Mouse (Mus musculus) embryonic facial prominence, embryonic 11.5 days (tissue): ENCODE measurements at regions not wholly inside any gene's neighbourhood (a gene's known extent, or its start where the extent isn't known, plus 50 kb on each side); places are given as distances from the start of the nearest gene placed in this dataset.

Experiments
- ATAC-seq: fragments of 200-750 bp; cut with Nextera tagmentation; replicated peaks from 2 replicates; pipeline ENCODE4 v1.8.0; 2017; ENCODE audit warnings: low read depth; ENCODE audit not compliant: insufficient number of reproducible peaks, low FRiP score, low TSS enrichment
- DNase-seq: peaks from one replicate; pipeline ENCODE4 v3.0.0-alpha.2; 2015; ENCODE audit warnings: low spot score
- H3K27ac ChIP-seq: fragments of 300-500 bp; sonication (generic); replicated peaks from 2 replicates; pipeline ENCODE4 v1.5.1; 2014; ENCODE audit warnings: mild to moderate bottlenecking, low read depth, low read length, control low read depth
- H3K27me3 ChIP-seq: fragments of 300-500 bp; sonication (generic); 2 replicates; pipeline ENCODE4 v1.6.1; 2014; ENCODE audit warnings: mild to moderate bottlenecking, low read length, moderate library complexity, mixed read lengths; ENCODE audit not compliant: control insufficient read depth, insufficient read depth
- H3K36me3 ChIP-seq: fragments of 300-500 bp; sonication (generic); replicated peaks from 2 replicates; pipeline ENCODE4 v1.6.1; 2014; ENCODE audit warnings: low read depth, mild to moderate bottlenecking, low read length, moderate library complexity, mixed read lengths; ENCODE audit not compliant: control insufficient read depth, insufficient read depth
- H3K4me1 ChIP-seq: fragments of 300-500 bp; sonication (generic); 2 replicates; pipeline ENCODE4 v1.6.1; 2014; ENCODE audit warnings: low read length, mixed read lengths; ENCODE audit not compliant: control insufficient read depth, insufficient read depth
- H3K4me2 ChIP-seq: fragments of 300-500 bp; sonication (generic); 2 replicates; pipeline ENCODE4 v1.6.1; 2014; ENCODE audit warnings: low read depth, mild to moderate bottlenecking, control low read depth, low read length, moderate library complexity
- H3K4me3 ChIP-seq: fragments of 300-500 bp; sonication (generic); 2 replicates; pipeline ENCODE4 v1.5.1; 2014; ENCODE audit warnings: low read depth, low read length, control low read depth
- H3K9ac ChIP-seq: fragments of 300-500 bp; sonication (generic); replicated peaks from 2 replicates; pipeline ENCODE4 v1.6.1; 2014; ENCODE audit warnings: mild to moderate bottlenecking, control low read depth, low read length
- H3K9me3 ChIP-seq: fragments of 300-500 bp; sonication (generic); replicated peaks from 2 replicates; pipeline ENCODE4 v1.6.1; 2016; ENCODE audit warnings: mild to moderate bottlenecking, low read length, inconsistent platforms, mixed read lengths; ENCODE audit not compliant: control insufficient read depth
- WGBS: fragments of 180-500 bp; shearing (Covaris S2); extraction: QIAGEN DNeasy Blood & Tissue Kit; methylation state at CpG from one replicate; pipeline ENCODE4 v1.1.7; 2014; 5-methylcytosine and 5-hydroxymethylcytosine counted together

GRCm38 (mm10) chr10:91321226-91321625, 140.1 kb upstream of the Tmpo start:
- no peak for DNase-seq
- Histone ChIP-seq H3K36me3 (no peaks in the 10 kb centered on the region), H3K4me3 (no peak overlapping the region), H3K9ac (no peak overlapping the region), H3K9me3 (no peaks in the 10 kb centered on the region), H3K4me2 (no peak overlapping the region), H3K27ac (no peak overlapping the region), H3K27me3 (no peaks in the 10 kb centered on the region), H3K4me1 (no peaks in the 10 kb centered on the region)
- 81% methylated on average over 4 of the region's 4 CpGs for WGBS
- no peak for ATAC-seq

- Histone ChIP-seq H3K9me3 (no peaks in the 10 kb centered on the region), H3K9ac (no peak overlapping the region), H3K36me3 (no peaks in the 10 kb centered on the region), H3K27ac (no peak overlapping the region), H3K4me2 (no peak overlapping the region), H3K4me3 (no peak overlapping the region), H3K27me3 (no peaks in the 10 kb centered on the region), H3K4me1 (no peaks in the 10 kb centered on the region)
- ATAC-seq (peak; percentile 41), DNase-seq (no peak)
- 69% methylated on average over 10 of the region's 10 CpGs for WGBS
These were observed 138.5 kb upstream of the Tmpo start for GRCm38 (mm10) chr10:91319442-91320112.

- Histone ChIP-seq H3K36me3 (no peaks in the 10 kb centered on the region), H3K27ac (no peak overlapping the region), H3K27me3 (no peaks in the 10 kb centered on the region), H3K9me3 (no peaks in the 10 kb centered on the region), H3K4me1 (no peaks in the 10 kb centered on the region), H3K9ac (no peak overlapping the region), H3K4me3 (no peak overlapping the region), H3K4me2 (no peak overlapping the region)
- ATAC-seq (no peak), DNase-seq (no peak)
- WGBS, result 84% methylated on average over 1 of the region's 1 CpGs
These were observed 133.3 kb upstream of the Tmpo start for GRCm38 (mm10) chr10:91314441-91314840.

- Histone ChIP-seq H3K9ac (no peak overlapping the region), H3K4me1 (no peaks in the 10 kb centered on the region), H3K27ac (no peak overlapping the region), H3K4me2 (no peak overlapping the region), H3K4me3 (no peak overlapping the region), H3K27me3 (no peaks in the 10 kb centered on the region), H3K36me3 (no peaks in the 10 kb centered on the region), H3K9me3 (no peaks in the 10 kb centered on the region)
- 40% methylated on average over 3 of the region's 3 CpGs for WGBS
- ATAC-seq, result no peak
- DNase-seq, result no peak
These were observed 132.2 kb upstream of the Tmpo start for GRCm38 (mm10) chr10:91313316-91313715.

GRCm38 (mm10) chr10:91312913-91313312, 131.8 kb upstream of the Tmpo start:
- Histone ChIP-seq H3K36me3 (no peaks in the 10 kb centered on the region), H3K27ac (no peak overlapping the region), H3K4me1 (no peaks in the 10 kb centered on the region), H3K4me2 (no peak overlapping the region), H3K27me3 (no peaks in the 10 kb centered on the region), H3K9me3 (no peaks in the 10 kb centered on the region), H3K4me3 (no peak overlapping the region), H3K9ac (no peak overlapping the region)
- WGBS, result 59% methylated on average over 5 of the region's 5 CpGs
- DNase-seq (no peak), ATAC-seq (no peak)

GRCm38 (mm10) chr10:91300067-91300466, 119.0 kb upstream of the Tmpo start:
- 44% methylated on average over 7 of the region's 7 CpGs for WGBS
- H3K27me3 ChIP-seq, result no peaks in the 10 kb centered on the region
- no peaks in the 10 kb centered on the region for H3K4me1 ChIP-seq
- no peak for DNase-seq
- H3K27ac ChIP-seq, result no peak overlapping the region
- H3K9ac ChIP-seq, result no peak overlapping the region
- H3K36me3 ChIP-seq, result no peaks in the 10 kb centered on the region
- H3K9me3 ChIP-seq, result no peaks in the 10 kb centered on the region
- no peak overlapping the region for H3K4me3 ChIP-seq
- no peak for ATAC-seq
- no peak overlapping the region for H3K4me2 ChIP-seq

GRCm38 (mm10) chr10:91297792-91298460, 116.8 kb upstream of the Tmpo start:
- H3K4me1 ChIP-seq, result no peaks in the 10 kb centered on the region
- no peaks in the 10 kb centered on the region for H3K36me3 ChIP-seq
- ATAC-seq, result peak; percentile 56; the same call in 1 of the 2 replicates
- DNase-seq, result peak; percentile 94
- H3K4me2 ChIP-seq, result no peak overlapping the region
- no peaks in the 10 kb centered on the region for H3K27me3 ChIP-seq
- H3K9ac ChIP-seq, result no peak overlapping the region
- no peak overlapping the region for H3K4me3 ChIP-seq
- WGBS, result 29% methylated on average over 9 of the region's 9 CpGs
- H3K9me3 ChIP-seq, result no peaks in the 10 kb centered on the region
- no peak overlapping the region for H3K27ac ChIP-seq

- H3K9ac ChIP-seq, result no peak overlapping the region
- H3K4me2 ChIP-seq, result no peak overlapping the region
- ATAC-seq, result no peak
- DNase-seq, result no peak
- no peak overlapping the region for H3K4me3 ChIP-seq
- H3K27ac ChIP-seq, result no peak overlapping the region
- WGBS, result 87% methylated on average over 8 of the region's 8 CpGs
- no peaks in the 10 kb centered on the region for H3K36me3 ChIP-seq
- no peaks in the 10 kb centered on the region for H3K4me1 ChIP-seq
- H3K9me3 ChIP-seq, result no peaks in the 10 kb centered on the region
- no peaks in the 10 kb centered on the region for H3K27me3 ChIP-seq
These were observed 114.2 kb upstream of the Tmpo start for GRCm38 (mm10) chr10:91295345-91295744.
